Mouse (Mus musculus): ENCODE measurements around the gene Gm8265.
"Not testable (repeated sequence)": the region's sequence is repeated elsewhere in the genome, so short reads cannot be mapped to it uniquely, and the experiment has no call there.

Gene Gm8265

GRCm38 (mm10) chr14:5632928-5633327, at the start of gene Gm8265:
Gene Gm8265 (minus strand): TSS chr14:5633028.
- not testable (repeated sequence) for DNase-seq
